Mouse (Mus musculus) C2C12 (cell line): Measurements from ENCODE around the gene Slc17a7. TPM values are rescaled to one million over a fixed set of nuclear protein-coding genes. Genes with fewer than 3 reads are reported as not detected.
A peak's percentile ranks its signal among the peaks of the same experiment; 100 is the strongest.

ENCODE experiments used
- H3K27me3 ChIP-seq: one replicate; pipeline ENCODE4 v1.6.1; 2011; ENCODE audit not compliant: control insufficient read depth, insufficient read depth, insufficient read length
- H3K36me3 ChIP-seq: one replicate; pipeline ENCODE4 v1.6.1; 2011; ENCODE audit not compliant: control insufficient read depth, insufficient read depth
- H3K4me3 ChIP-seq: one replicate; pipeline ENCODE4 v1.5.1; 2011; ENCODE audit warnings: mild to moderate bottlenecking, control low read depth; ENCODE audit not compliant: poor library complexity, insufficient read depth, severe bottlenecking
- H3K79me2 ChIP-seq: one replicate; pipeline ENCODE4 v1.6.1; 2011; ENCODE audit not compliant: control insufficient read depth, insufficient read depth
- H3K79me3 ChIP-seq: one replicate; pipeline ENCODE4 v1.6.1; 2011; ENCODE audit warnings: low read depth, control low read depth
- H3ac ChIP-seq: one replicate; pipeline ENCODE3; 2011; ENCODE audit warnings: low read depth; ENCODE audit not compliant: control insufficient read depth, insufficient read length
- CEBPB ChIP-seq: IDR thresholded peaks from one replicate; pipeline ENCODE4 v1.6.1; 2011; ENCODE audit warnings: low read depth, mild to moderate bottlenecking, control low read depth, moderate library complexity
- CTCF ChIP-seq: IDR thresholded peaks from one replicate; pipeline ENCODE4 v1.5.1; 2011; ENCODE audit not compliant: control insufficient read depth, insufficient read depth, insufficient read length
- FOSL1 ChIP-seq: IDR thresholded peaks from one replicate; pipeline ENCODE4 v1.8.0; 2011; ENCODE audit warnings: mild to moderate bottlenecking, low read length; ENCODE audit not compliant: poor library complexity, insufficient read depth, severe bottlenecking
- MAX ChIP-seq: IDR thresholded peaks from one replicate; pipeline ENCODE4 v1.6.1; 2011; ENCODE audit warnings: mild to moderate bottlenecking, control low read depth
- MYOD1 ChIP-seq: IDR thresholded peaks from one replicate; pipeline ENCODE4 v1.6.1; 2011; ENCODE audit warnings: low read depth; ENCODE audit not compliant: control insufficient read depth, insufficient read length
- MYOG ChIP-seq: IDR thresholded peaks from one replicate; pipeline ENCODE4 v1.6.1; 2011; ENCODE audit not compliant: control insufficient read depth, insufficient read length; ENCODE audit errors: extremely low read depth
- USF1 ChIP-seq: IDR thresholded peaks from one replicate; pipeline ENCODE4 v1.6.1; 2011; ENCODE audit warnings: low read depth, mild to moderate bottlenecking, control low read depth, moderate library complexity
- polyA plus RNA-seq: library from polyadenylated mRNA; unstranded; fragments of >200 nt; fragmentation: generic; extraction: Trizol; gene quantifications from one replicate; pipeline ENCODE4 v1.2.1, GENCODE M21; 2012; ENCODE audit warnings: missing spikeins

Gene Slc17a7
- polyA plus RNA-seq, 1 experiment = 0.14 TPM

- no peaks in the 10 kb centered on the region for H3K79me2 ChIP-seq
- no peaks in the 10 kb centered on the region for H3K79me3 ChIP-seq
- H3K36me3 ChIP-seq = no peaks in the 10 kb centered on the region
- peaks cover 40% of the 10 kb centered on the region for H3K27me3 ChIP-seq
- TF ChIP-seq MYOG (no peak), MAX (no peak), FOSL1 (no peak), CTCF (no peak), MYOD1 (no peak), USF1 (no peak), CEBPB (no peak)
- H3K4me3 ChIP-seq = no peak overlapping the region
- no peak overlapping the region for H3ac ChIP-seq
Observed at GRCm38 (mm10) chr7:45189600-45189999, 25.9 kb downstream of the Slc17a7 start.

- Histone ChIP-seq H3K79me2 (no peaks in the 10 kb centered on the region), H3ac (no peak overlapping the region)
- TF ChIP-seq MYOG (no peak), MAX (no peak), USF1 (no peak), FOSL1 (no peak), CTCF (no peak), CEBPB (no peak), MYOD1 (no peak)
Observed at GRCm38 (mm10) chr7:45190186-45190585, 26.4 kb downstream of the Slc17a7 start.

GRCm38 (mm10) chr7:45191161-45191560, 27.4 kb downstream of the Slc17a7 start:
- Histone ChIP-seq H3K4me3 (no peak overlapping the region), H3K36me3 (no peaks in the 10 kb centered on the region), H3K27me3 (peaks cover 26% of the 10 kb centered on the region), H3K79me2 (no peaks in the 10 kb centered on the region), H3ac (no peak overlapping the region), H3K79me3 (no peaks in the 10 kb centered on the region)
- TF ChIP-seq CTCF = no peak
- TF ChIP-seq MYOD1 = peak; percentile 82

More at GRCm38 (mm10) chr7:45190186-45190585, 26.4 kb downstream of the Slc17a7 start:
- Histone ChIP-seq H3K79me3 (no peaks in the 10 kb centered on the region), H3K36me3 (no peaks in the 10 kb centered on the region), H3K27me3 (peaks cover 35% of the 10 kb centered on the region), H3K4me3 (no peak overlapping the region)

GRCm38 (mm10) chr7:45191803-45192363, 28.1 kb downstream of the Slc17a7 start:
- no peaks in the 10 kb centered on the region for H3K79me3 ChIP-seq
- no peaks in the 10 kb centered on the region for H3K79me2 ChIP-seq
- TF ChIP-seq USF1 (peak; percentile 7), FOSL1 (no peak), CEBPB (no peak), MYOD1 (peak; percentile 58), MYOG (no peak)
- H3ac ChIP-seq = no peak overlapping the region
- H3K36me3 ChIP-seq = no peaks in the 10 kb centered on the region
- H3K4me3 ChIP-seq = no peak overlapping the region
- peaks cover 20% of the 10 kb centered on the region for H3K27me3 ChIP-seq

GRCm38 (mm10) chr7:45192585-45193310, 29.0 kb downstream of the Slc17a7 start:
- TF ChIP-seq FOSL1 (no peak), MYOD1 (no peak), USF1 (no peak), MAX (no peak), CEBPB (no peak), MYOG (no peak), CTCF (no peak)
- Histone ChIP-seq H3K4me3 (no peak overlapping the region), H3K79me2 (no peaks in the 10 kb centered on the region), H3K36me3 (no peaks in the 10 kb centered on the region), H3ac (no peak overlapping the region), H3K27me3 (peaks cover 16% of the 10 kb centered on the region), H3K79me3 (no peaks in the 10 kb centered on the region)

GRCm38 (mm10) chr7:45193406-45193805, 29.7 kb downstream of the Slc17a7 start:
- H3K36me3 ChIP-seq = no peaks in the 10 kb centered on the region
- H3K79me3 ChIP-seq = no peaks in the 10 kb centered on the region
- TF ChIP-seq CEBPB = no peak
- no peak for TF ChIP-seq MYOD1
- TF ChIP-seq USF1 = no peak
- TF ChIP-seq MAX = no peak
- no peak for TF ChIP-seq CTCF
- no peak for TF ChIP-seq MYOG
- no peak for TF ChIP-seq FOSL1
- H3ac ChIP-seq = no peak overlapping the region
- no peaks in the 10 kb centered on the region for H3K79me2 ChIP-seq
- H3K4me3 ChIP-seq = no peak overlapping the region
- H3K27me3 ChIP-seq = peaks cover 9% of the 10 kb centered on the region
